Mouse (Mus musculus) ES-E14 (cell line): ENCODE results near the gene Rhbdf1.

Source experiments
- HCFC1 ChIP-seq: IDR thresholded peaks from 2 replicates; pipeline ENCODE4 v1.6.1; 2012; ENCODE audit warnings: low read length, inconsistent platforms, borderline replicate concordance; ENCODE audit not compliant: insufficient read depth
- MAFK ChIP-seq: IDR thresholded peaks from 2 replicates; pipeline ENCODE4 v1.6.1; 2014; ENCODE audit warnings: mild to moderate bottlenecking, low read depth, low read length, inconsistent platforms; ENCODE audit not compliant: insufficient read depth
- ZC3H11A ChIP-seq: IDR thresholded peaks from 2 replicates; pipeline ENCODE4 v1.6.1; 2012; ENCODE audit warnings: low read depth, mild to moderate bottlenecking, inconsistent platforms, low read length, borderline replicate concordance

DNA sequence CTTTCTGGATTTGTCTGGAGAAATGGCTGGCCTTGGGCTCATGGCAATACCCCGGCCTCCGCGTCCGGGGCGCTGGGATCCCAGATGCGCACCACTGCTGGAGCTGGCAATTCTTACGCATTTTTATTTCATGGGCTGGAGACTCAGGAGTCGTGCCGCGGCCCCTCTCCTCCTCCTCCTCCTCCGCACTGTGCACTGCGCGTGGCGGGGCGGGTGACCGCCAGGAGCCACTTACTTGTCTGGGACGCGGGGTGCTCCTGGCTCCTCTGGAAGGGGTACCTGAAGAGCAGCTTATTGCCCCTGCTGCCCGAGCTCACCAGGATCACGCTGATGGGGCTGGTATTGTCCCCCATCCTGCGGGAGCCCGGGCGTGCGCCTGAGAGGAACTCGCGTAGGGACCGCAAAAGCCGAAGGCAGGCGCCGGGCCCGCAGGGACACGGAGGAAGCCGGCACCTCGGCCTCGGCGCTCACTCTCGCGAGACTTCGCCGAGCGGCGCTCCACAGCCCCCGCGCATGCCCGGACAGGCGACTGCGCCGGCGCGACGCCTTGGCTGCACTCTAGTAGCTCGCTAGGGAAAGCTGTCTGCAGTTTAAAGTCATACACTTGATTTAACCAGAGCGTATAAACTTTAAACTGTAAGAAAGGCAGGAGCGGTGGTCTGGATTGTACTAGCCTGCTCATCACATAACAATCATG, 45.2 kb upstream of the Rhbdf1 start, which contains the start of gene Nprl3:
- TF ChIP-seq HCFC1, result no peak; the same call in 1 of the 2 replicates
- no peak for TF ChIP-seq MAFK
- TF ChIP-seq ZC3H11A, result no peak; the same call in 1 of the 2 replicates
